Mouse (Mus musculus): ENCODE data around the gene Qtrt2.

Gene Qtrt2

GRCm38 (mm10) chr16:43926341-43926859, at the start of gene Qtrt2:
Gene Qtrt2 (minus strand): TSS chr16:43926809.
- DNase-seq (ENCODE audit: low spot score in 2 of 2) = no peak

DNA sequence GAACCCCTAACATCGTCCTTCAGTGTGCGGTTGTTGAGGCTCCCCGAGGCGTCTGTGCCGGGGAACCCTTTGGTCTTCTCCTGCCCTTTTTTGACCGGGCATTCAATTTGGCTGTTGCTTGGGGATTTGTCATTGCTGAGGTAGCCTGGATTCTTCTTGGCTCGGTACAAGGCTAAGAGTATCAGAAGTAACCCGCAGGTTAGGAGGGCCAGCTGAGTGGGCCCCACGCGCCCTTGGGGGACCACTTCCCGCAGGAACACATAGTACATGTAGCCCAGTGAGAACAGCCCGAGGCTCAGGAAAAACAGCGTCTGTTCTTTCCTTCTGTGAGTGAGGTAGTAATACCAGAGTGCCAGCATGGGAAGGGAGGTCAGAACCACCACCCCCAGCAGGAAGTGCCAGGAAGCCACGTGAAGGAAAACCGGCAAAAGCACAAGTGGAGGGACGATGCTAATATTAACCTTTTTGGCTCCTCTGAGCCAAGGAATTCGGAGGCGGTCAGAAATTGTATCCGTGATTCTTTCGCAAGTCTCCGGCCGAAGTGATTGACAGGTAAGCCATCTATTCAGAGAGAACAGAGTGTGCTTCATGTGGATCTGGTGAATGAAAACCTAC, 47.1 kb upstream of the Qtrt2 start:
- no peak for DNase-seq (ENCODE audit: low spot score in 2 of 2)

GRCm38 (mm10) chr16:43973147-43973546, 46.5 kb upstream of the Qtrt2 start:
- DNase-seq (ENCODE audit: low spot score in 2 of 2) = no peak

GRCm38 (mm10) chr16:43972391-43972790, 45.8 kb upstream of the Qtrt2 start:
- DNase-seq (ENCODE audit: low spot score in 2 of 2) = no peak

- DNase-seq (ENCODE audit: low spot score in 2 of 2) = no peak
Measured at GRCm38 (mm10) chr16:43971741-43972140, 45.1 kb upstream of the Qtrt2 start.

DNA sequence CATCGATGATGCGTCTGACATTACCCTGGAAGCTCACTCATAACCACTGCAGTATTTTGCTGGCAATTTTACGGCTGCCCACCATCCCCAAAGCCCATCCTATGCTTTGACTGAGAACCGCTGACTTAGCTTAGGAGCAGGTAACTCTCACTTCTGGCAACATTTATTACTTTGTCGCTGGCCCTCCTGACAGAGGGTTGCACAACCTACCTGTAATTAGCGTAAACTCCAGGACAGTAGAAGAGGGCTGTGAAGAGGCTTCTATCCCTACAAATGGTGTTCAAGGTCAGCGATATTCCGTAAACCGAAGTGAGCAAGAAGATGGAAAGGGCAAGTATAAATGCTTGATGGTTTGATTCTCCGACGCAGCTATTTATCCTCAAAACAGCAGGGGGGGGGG, 44.6 kb upstream of the Qtrt2 start:
- DNase-seq (ENCODE audit: low spot score in 2 of 2) = no peak

DNA sequence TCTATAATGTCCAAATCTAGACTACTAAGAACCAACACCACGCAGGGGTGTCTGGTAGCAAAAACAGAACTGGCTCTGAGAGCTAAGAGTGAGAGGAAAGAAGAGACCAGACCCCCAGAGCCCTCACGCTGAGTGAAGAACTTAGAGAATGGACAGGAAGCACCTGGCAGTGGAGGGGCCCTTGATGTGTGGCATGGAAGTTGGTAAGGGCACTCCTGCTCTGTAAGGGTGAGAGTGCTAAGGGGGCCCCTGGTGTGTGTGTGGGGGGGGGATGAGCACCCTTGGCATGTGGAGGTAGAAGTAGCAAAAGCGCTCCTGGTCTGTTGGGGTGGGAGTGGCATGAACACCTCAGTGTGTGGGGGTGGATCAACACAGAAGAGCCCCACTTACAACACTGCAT, 43.8 kb upstream of the Qtrt2 start:
- no peak for DNase-seq (ENCODE audit: low spot score in 2 of 2)

DNA sequence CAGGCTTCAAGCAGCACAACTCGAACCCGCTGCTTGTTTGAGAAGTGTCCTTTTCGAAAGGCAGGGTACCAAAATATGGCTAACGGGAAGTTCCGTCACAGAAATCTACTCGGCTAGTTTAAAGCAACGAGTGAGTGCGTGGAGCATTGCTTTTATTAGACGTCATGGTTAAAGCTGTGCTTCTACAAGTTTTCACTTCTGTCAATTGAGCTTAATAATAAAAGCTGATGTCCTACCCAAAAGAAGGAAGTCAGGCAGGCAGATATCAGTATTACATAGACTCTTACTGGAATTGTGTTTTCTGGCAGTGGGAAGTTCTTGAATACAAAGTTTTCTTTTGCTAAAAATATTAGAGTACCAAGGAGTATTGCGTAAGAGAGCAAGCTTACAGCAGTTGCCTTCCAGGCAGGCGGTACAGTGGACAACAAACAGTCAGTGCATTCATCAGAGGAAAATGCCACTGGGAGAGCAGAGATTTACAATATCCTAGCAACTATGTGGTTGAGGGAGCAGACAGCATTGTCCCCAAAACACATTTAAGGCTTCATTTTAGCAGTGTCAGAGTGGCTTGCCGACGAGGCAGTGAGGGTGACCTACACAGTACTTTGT, 39.3 kb upstream of the Qtrt2 start:
- DNase-seq (ENCODE audit: low spot score in 2 of 2) = no peak

DNA sequence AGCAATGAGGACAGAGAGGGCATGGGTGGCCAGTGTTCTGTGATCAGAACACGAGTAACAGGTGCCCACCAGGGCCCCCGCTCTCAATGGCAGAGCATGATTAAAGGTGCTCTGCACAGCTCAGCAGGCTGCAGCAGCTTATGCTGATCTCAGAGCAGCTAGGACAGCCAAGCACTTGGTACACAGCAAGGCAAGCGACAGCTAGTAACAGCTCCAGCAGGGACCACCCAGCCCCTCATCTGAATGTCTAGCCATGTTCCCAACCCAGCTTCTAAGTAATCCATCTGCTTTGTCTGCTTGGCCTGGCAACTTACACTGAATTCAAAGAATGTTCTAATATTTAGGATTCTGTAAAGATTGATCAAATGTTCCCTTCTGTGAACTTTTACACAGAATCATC, 37.2 kb upstream of the Qtrt2 start:
- DNase-seq (ENCODE audit: low spot score in 2 of 2) = no peak

- DNase-seq (ENCODE audit: low spot score in 2 of 2) = peak in 1 of 2 experiments; percentile 57
Measured at GRCm38 (mm10) chr16:43963291-43963690, 36.7 kb upstream of the Qtrt2 start.

DNA sequence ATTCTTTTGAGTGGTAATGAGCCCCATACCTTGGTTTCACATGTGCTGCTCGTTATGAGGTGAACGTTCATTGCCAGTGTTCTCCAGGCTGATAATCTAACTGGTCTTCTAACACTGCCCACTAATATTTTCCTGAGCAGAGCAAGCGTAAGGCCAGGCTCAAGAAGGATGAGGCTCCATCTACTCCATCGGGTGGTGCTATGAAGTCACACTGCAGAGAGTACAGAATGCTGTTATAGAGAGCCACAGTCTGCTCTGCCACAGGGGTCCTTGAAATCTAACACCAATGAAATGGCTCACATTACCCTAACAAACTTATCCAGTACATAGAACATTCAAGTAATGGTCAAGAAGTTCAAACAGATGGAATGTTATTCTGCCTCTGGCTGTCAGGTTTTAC, 31.4 kb upstream of the Qtrt2 start:
- no peak for DNase-seq (ENCODE audit: low spot score in 2 of 2)

- DNase-seq (ENCODE audit: low spot score in 2 of 2) = no peak
Measured at GRCm38 (mm10) chr16:43954913-43955312, 28.3 kb upstream of the Qtrt2 start.

GRCm38 (mm10) chr16:43951591-43951990, 25.0 kb upstream of the Qtrt2 start:
- no peak for DNase-seq (ENCODE audit: low spot score in 2 of 2)

- DNase-seq (ENCODE audit: low spot score in 2 of 2) = no peak
Measured at GRCm38 (mm10) chr16:43945869-43946268, 19.3 kb upstream of the Qtrt2 start.

- no peak for DNase-seq (ENCODE audit: low spot score in 2 of 2)
Measured at GRCm38 (mm10) chr16:43945351-43945750, 18.7 kb upstream of the Qtrt2 start.

DNA sequence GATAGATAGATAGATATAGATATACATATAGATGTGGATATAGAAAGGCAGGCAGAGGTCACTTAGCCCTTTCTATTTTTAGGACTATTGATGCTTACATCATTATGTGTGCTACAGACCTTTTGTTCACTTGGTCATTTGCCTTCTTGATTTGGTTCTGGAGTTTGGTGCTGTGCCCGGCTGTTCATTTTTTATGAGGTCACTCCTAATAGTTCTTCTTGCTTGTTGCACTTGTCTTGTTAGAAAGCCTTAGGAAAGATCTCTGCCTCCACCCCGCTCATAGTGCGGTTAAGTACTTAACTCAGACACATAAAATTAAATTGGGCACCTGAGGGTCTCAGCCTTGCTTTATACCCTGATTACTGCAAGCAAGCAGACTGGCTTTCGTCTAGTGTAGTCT, 14.2 kb upstream of the Qtrt2 start:
- no peak for DNase-seq (ENCODE audit: low spot score in 2 of 2)

GRCm38 (mm10) chr16:43935892-43936291, 9.3 kb upstream of the Qtrt2 start:
- DNase-seq (ENCODE audit: low spot score in 2 of 2) = no peak

- no peak for DNase-seq (ENCODE audit: low spot score in 2 of 2)
Measured at GRCm38 (mm10) chr16:43935367-43935766, 8.8 kb upstream of the Qtrt2 start.

- no peak for DNase-seq (ENCODE audit: low spot score in 2 of 2)
Measured at GRCm38 (mm10) chr16:43934856-43935255, 8.2 kb upstream of the Qtrt2 start.

DNA sequence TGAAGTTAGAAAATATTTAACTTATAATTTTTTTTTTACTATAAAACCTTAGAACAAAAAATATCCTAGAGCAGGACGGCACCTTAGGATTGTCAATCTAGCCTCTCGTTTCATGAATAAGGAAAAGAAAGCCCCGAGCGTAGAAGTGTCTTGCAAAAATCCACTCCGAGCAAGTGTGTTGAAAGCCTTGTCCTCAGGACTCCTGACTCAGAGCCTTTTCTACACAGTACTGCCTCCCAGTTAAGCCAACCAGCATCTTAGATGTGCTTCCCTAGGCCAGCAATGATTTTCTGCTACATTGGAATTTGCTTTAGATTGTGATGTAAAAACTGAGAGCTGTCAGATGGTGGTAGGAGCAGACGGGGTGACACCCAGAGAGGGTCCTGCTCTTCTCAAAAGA, 6.4 kb upstream of the Qtrt2 start:
- no peak for DNase-seq (ENCODE audit: low spot score in 2 of 2)

- no peak for DNase-seq (ENCODE audit: low spot score in 2 of 2)
Measured at GRCm38 (mm10) chr16:43932319-43932718, 5.7 kb upstream of the Qtrt2 start.

GRCm38 (mm10) chr16:43931502-43931901, 4.9 kb upstream of the Qtrt2 start:
- no peak for DNase-seq (ENCODE audit: low spot score in 2 of 2)

GRCm38 (mm10) chr16:43930577-43930976, 4.0 kb upstream of the Qtrt2 start:
- no peak for DNase-seq (ENCODE audit: low spot score in 2 of 2)

DNA sequence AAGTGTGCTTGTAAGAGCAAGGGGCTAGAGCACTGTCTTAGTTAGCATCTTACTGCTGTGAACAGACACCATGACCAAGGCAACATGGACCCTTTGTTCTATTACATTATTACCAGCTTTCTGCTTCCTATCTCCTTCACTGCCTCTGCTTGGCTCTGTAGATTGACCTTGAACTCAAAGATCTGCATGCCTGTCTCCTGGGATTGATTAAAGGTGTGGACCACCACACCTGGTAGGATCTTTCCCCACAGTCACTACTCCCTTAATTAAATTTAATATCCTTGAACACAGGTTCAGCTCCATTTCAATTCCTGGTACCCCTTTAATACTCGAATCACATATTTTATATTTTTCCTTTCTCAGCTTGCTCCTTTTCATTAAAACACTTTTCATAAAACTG, 763 bp downstream of the Qtrt2 start:
- DNase-seq (ENCODE audit: low spot score in 2 of 2) = no peak

All from right cerebral cortex, adult 2 months (tissue).